Mouse (Mus musculus) liver, postnatal 0 days (tissue): Measurements from ENCODE around the gene Sept11. TPM values are rescaled to one million over a fixed set of nuclear protein-coding genes. Genes with fewer than 3 reads are reported as not detected.

Experiments used
- ATAC-seq: fragments of 200-750 bp; cut with Nextera tagmentation; 2 replicates; pipeline ENCODE4 v1.8.0; 2017; ENCODE audit warnings: mild to moderate bottlenecking, moderate library complexity
- DNase-seq: peaks from one replicate; pipeline ENCODE4 v3.0.0-alpha.2; 2016
- H3K27ac ChIP-seq: fragments of 300-500 bp; sonication (generic); 2 replicates; pipeline ENCODE4 v1.5.1; 2014; ENCODE audit warnings: antibody characterized with exemption, moderate library complexity, mild to moderate bottlenecking, low read depth
- H3K27me3 ChIP-seq: fragments of 300-500 bp; sonication (generic); 2 replicates; pipeline ENCODE4 v1.6.1; 2014; ENCODE audit warnings: low read length, control low read depth, mixed read lengths; ENCODE audit not compliant: insufficient read depth
- H3K36me3 ChIP-seq: fragments of 300-500 bp; sonication (generic); replicated peaks from 2 replicates; pipeline ENCODE4 v1.6.1; 2014; ENCODE audit warnings: mild to moderate bottlenecking, control low read depth, low read length, moderate library complexity, mixed read lengths; ENCODE audit not compliant: insufficient read depth
- H3K4me1 ChIP-seq: fragments of 300-500 bp; sonication (generic); 2 replicates; pipeline ENCODE4 v1.6.1; 2014; ENCODE audit warnings: antibody characterized with exemption, mild to moderate bottlenecking, control low read depth; ENCODE audit not compliant: insufficient read depth
- H3K4me2 ChIP-seq: fragments of 300-500 bp; sonication (generic); 2 replicates; pipeline ENCODE4 v1.6.1; 2014; ENCODE audit warnings: low read depth, mild to moderate bottlenecking, low read length, moderate library complexity, mixed read lengths
- H3K4me3 ChIP-seq: fragments of 300-500 bp; sonication (generic); 2 replicates; pipeline ENCODE4 v1.5.1; 2014; ENCODE audit warnings: low read depth, low read length
- H3K9ac ChIP-seq: fragments of 300-500 bp; sonication (generic); replicated peaks from 2 replicates; pipeline ENCODE4 v1.6.1; 2014; ENCODE audit warnings: mild to moderate bottlenecking, moderate library complexity
- H3K9me3 ChIP-seq: fragments of 300-500 bp; sonication (generic); 2 replicates; pipeline ENCODE4 v1.6.1; 2016; ENCODE audit warnings: mild to moderate bottlenecking, control low read depth, low read length, mixed read lengths
- CTCF ChIP-seq: sonication (generic); IDR thresholded peaks from 2 replicates; pipeline ENCODE4 v1.5.1; 2016; ENCODE audit warnings: antibody characterized with exemption, low read depth
- EP300 ChIP-seq: IDR thresholded peaks from 2 replicates; pipeline ENCODE4 v1.6.1; 2016; ENCODE audit warnings: antibody characterized with exemption, low read depth, mild to moderate bottlenecking
- WGBS: fragments of 180-500 bp; shearing (Covaris S2); extraction: QIAGEN DNeasy Blood & Tissue Kit; methylation state at CpG from one replicate; pipeline ENCODE4 v1.1.7; 2014; ENCODE audit not compliant: insufficient replicate concordance; 5-methylcytosine and 5-hydroxymethylcytosine counted together
- polyA plus RNA-seq: library from polyadenylated mRNA; unstranded; fragments of >200 nt; fragmentation: Nextera tagmentation; extraction: Ambion mirVana; gene quantifications from 2 replicates; pipeline ENCODE4 v1.2.1, GENCODE M21; 2015

The Sept11 gene
- polyA plus RNA-seq, 1 experiment from 2014 or later, result 12.2 TPM

DNA sequence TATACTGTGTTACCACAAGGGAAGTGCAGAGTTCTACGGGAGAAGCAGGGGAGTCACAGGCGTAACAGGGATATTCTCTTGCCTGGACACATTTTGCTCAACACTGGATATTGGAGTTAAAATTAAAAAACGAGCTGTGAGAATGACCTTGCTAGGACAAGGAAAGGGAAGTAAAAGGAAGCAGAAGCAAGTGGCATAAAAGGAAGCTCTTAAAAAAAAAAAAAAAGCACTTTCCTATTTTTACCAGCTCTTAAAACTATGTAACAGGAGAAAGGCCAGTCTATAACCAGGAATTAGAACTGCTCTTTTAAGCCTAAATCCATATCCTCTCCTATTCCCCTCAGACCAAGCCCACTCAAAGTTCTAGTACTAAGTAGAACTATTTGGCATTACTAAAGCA is 105.0 kb downstream of the Sept11 start:
- Histone ChIP-seq H3K27ac (no peak overlapping the region), H3K27me3 (no peaks in the 10 kb centered on the region), H3K9ac (no peak overlapping the region), H3K9me3 (no peaks in the 10 kb centered on the region), H3K36me3 (peaks cover 29% of the 10 kb centered on the region), H3K4me1 (peaks cover 2% of the 10 kb centered on the region; the same call in 1 of the 2 replicates), H3K4me2 (no peak overlapping the region; the same call in 1 of the 2 replicates), H3K4me3 (no peak overlapping the region)
- TF ChIP-seq CTCF (no peak), EP300 (no peak)
- ATAC-seq, result no peak
- 85% methylated on average over 3 of the region's 3 CpGs for WGBS
- DNase-seq, result no peak

DNA sequence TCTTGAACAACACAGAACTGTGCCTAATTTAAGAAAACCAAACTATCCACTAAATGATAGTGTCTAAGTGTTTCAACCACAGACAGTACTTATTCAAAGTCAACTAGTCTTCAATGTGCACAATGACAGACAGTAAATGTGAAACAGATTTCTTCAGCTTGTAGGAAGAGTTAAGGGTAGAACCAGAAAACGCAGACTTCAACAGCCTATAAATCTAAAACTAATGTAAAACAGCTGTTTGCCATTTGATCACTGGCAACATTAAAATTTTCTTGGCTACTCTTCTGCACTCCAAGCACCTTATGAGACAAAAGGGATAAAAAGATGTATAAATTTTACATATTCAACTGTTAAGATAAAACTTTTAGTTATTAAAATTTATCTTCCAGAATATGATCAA is 107.9 kb downstream of the Sept11 start:
- no peak for TF ChIP-seq EP300
- TF ChIP-seq CTCF, result no peak
- Histone ChIP-seq H3K9ac (no peak overlapping the region), H3K9me3 (no peaks in the 10 kb centered on the region), H3K36me3 (peaks cover 29% of the 10 kb centered on the region), H3K27me3 (no peaks in the 10 kb centered on the region), H3K4me3 (no peak overlapping the region), H3K4me1 (peaks cover 8% of the 10 kb centered on the region), H3K4me2 (no peak overlapping the region), H3K27ac (no peak overlapping the region)
- WGBS, result 92% methylated on average over 1 of the region's 1 CpGs
- no peak for ATAC-seq
- no peak for DNase-seq

DNA sequence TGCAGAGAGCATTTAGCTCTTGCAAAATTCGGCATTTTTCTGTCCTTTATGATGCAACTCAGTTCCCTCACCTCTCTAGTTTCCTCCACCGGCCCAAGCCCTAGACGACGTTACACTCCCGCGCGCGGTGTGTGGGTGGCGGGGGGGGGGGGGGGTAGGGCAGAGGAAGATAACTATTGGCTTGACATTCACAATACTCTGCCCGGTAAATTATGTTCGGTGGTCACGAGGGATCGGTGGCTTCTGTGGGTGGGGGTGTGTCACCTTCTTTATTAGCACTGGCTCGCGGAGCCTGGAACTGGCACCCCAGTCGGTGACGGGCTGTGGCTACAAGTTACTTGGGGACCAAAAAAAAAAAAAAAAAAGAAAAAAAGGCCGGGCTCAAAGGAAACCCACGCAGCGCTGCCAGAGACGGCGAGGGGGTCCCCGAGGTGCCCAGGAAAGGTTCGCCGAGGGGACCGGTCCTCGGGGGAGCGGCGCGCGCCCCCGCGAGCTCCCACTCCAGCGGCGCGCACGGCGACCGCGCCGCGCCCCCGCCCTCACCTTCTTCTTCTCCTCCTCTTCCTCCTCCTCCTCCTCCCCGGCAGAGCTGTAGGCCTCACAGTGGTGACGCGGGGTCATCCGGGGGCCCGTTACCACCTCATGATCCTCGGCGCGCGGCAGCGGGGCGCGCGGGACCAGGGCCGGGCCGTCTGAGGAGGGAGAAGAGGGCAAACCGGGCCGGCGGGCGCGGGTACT is 112.3 kb downstream of the Sept11 start:
- no peaks in the 10 kb centered on the region for H3K9me3 ChIP-seq
- WGBS, result under 1% methylated on average over 48 of the region's 63 CpGs
- TF ChIP-seq CTCF (no peak), EP300 (no peak)

DNA sequence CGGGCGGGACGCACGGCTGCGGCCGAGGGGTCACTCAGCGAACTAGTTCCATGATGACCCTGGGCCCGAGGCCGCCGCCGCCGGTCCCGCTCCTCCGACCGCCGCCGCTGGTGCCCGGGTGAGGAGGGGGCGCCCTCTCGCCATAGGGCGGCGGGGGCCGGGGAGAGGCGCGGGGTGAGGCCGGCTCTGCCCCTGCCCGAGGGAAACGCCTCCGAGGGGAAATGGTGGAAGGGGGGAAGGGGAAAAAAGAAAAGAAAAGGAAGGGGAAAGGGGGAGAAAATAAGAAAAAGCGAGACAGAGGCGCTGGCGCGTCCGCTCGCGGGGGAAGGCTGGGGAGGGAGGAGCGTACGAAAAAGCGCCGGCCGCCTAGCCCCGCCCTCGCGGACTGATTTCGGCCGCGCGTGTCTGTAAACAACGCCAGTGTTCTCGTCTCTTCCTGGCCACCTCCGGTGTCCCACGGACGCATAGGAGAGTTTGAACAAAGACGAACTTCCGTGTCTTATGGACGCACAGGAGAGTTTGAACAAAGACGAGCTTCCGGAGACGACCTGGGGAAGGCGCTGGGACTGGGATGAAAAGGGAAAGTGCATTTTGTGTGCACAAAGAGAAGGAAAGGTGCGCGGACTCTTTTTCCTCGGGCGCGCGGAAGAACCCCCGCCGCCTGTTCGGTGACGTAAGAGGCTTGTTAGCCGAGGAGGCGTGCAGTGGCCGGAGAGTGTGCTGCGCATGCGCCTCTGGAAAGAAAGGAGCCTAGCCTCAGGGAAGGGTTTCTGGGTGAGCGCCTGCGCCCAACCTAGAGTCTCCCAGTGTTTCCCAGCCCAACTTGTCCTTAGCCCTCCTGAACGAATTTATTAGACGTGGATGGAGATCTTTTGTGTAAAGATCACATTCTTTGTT is 113.1 kb downstream of the Sept11 start, which contains the start of the genes Ccni and 2010109A12Rik:
Gene Ccni, minus strand, starts transcription at position 387 of the 897 bp plus-strand sequence.
Gene 2010109A12Rik, plus strand, starts transcription at position 410 of the 897 bp plus-strand sequence.
- Histone ChIP-seq H3K9ac (peak within 1 kb of the TSS; percentile 98), H3K27me3 (no peaks in the 10 kb centered on the region), H3K36me3 (peaks cover 3% of the 10 kb centered on the region), H3K4me3 (peak within 1 kb of the TSS; percentile 94), H3K27ac (peak within 1 kb of the TSS; percentile 99), H3K4me1 (peaks cover 11% of the 10 kb centered on the region), H3K9me3 (no peaks in the 10 kb centered on the region), H3K4me2 (peak within 1 kb of the TSS; percentile 79)
- DNase-seq (peak; percentile 96), ATAC-seq (peak; percentile 97)
- under 1% methylated on average over 78 of the region's 79 CpGs for WGBS
- TF ChIP-seq CTCF (no peak), EP300 (peak; percentile 87)

More for the DNA sequence above, 112.3 kb downstream of the Sept11 start:
- DNase-seq (peak; percentile 76), ATAC-seq (peak; percentile 60)
- Histone ChIP-seq H3K36me3 (peaks cover 9% of the 10 kb centered on the region), H3K27ac (peak overlapping the region; percentile 99), H3K4me3 (peak overlapping the region; percentile 94), H3K4me1 (peaks cover 11% of the 10 kb centered on the region), H3K4me2 (peak overlapping the region; percentile 79), H3K9ac (peak overlapping the region; percentile 98), H3K27me3 (no peaks in the 10 kb centered on the region)

DNA sequence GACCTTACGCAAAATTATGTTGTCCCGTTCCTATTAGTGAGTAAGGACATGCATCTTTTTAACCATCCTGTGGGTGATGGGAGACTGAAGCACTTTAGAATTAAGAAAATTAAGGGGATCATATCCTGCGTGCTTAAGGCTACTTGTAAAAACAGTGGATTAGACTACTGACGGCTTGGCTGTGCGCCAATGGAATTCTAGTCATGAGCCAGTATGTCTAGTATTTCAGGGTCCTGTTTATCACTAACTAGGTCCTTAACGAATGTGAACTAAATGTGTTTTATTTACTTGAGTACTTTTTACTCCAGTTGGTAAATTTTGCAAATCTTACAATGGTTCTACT is 113.7 kb downstream of the Sept11 start:
- H3K4me1 ChIP-seq, result peaks cover 11% of the 10 kb centered on the region
- 9% methylated on average over 6 of the region's 6 CpGs for WGBS

DNA sequence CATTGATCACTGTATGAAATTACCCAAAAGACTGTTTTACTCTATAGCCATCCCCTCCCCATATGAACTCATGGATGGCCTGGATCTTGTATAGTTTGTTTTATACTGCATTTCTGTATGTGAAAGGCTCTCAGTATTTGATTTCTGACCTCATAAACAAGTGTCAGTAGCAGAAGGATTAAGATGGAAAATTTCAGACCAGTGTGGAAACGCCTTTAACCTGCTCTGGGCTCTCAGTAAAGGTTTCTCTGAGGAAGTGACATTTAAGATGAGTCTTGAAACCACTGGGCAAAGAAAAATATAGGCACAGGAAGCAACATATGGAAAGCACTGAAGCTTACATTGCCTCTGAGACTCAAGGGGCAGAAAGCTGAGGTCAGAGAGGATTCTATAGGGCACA is 114.3 kb downstream of the Sept11 start:
- Histone ChIP-seq H3K27me3 (no peaks in the 10 kb centered on the region), H3K4me1 (peaks cover 11% of the 10 kb centered on the region), H3K4me2 (peak overlapping the region; percentile 73), H3K9ac (no peak overlapping the region), H3K36me3 (no peaks in the 10 kb centered on the region), H3K27ac (peak overlapping the region; percentile 5; the same call in 1 of the 2 replicates), H3K9me3 (no peaks in the 10 kb centered on the region), H3K4me3 (no peak overlapping the region)
- TF ChIP-seq EP300, result no peak
- TF ChIP-seq CTCF, result no peak
- WGBS, result 73% methylated on average over 1 of the region's 1 CpGs
- DNase-seq, result no peak
- ATAC-seq, result no peak

More for the DNA sequence above, 113.7 kb downstream of the Sept11 start:
- Histone ChIP-seq H3K27me3 (no peaks in the 10 kb centered on the region), H3K36me3 (no peaks in the 10 kb centered on the region), H3K9ac (peak overlapping the region; percentile 98), H3K27ac (peak overlapping the region; percentile 99), H3K4me3 (peak overlapping the region; percentile 94), H3K9me3 (no peaks in the 10 kb centered on the region), H3K4me2 (peak overlapping the region; percentile 73)
- DNase-seq, result peak; percentile 39
- no peak for ATAC-seq
- no peak for TF ChIP-seq CTCF
- no peak for TF ChIP-seq EP300
